Mouse (Mus musculus) E14TG2a.4 (cell line): ENCODE data around the gene Tnfsfm13.

Experiments used
- CTCF ChIP-seq: conservative IDR thresholded peaks from 2 replicates; pipeline ENCODE4 v1.5.1; 2014; ENCODE audit warnings: low read length
- NANOG ChIP-seq: IDR thresholded peaks from 2 replicates; pipeline ENCODE4 v1.6.1; 2014; ENCODE audit warnings: borderline replicate concordance, low read length, mixed read lengths
- POU5F1 ChIP-seq: IDR thresholded peaks from 2 replicates; pipeline ENCODE4 v1.6.1; 2014; ENCODE audit warnings: low read length, borderline replicate concordance

DNA sequence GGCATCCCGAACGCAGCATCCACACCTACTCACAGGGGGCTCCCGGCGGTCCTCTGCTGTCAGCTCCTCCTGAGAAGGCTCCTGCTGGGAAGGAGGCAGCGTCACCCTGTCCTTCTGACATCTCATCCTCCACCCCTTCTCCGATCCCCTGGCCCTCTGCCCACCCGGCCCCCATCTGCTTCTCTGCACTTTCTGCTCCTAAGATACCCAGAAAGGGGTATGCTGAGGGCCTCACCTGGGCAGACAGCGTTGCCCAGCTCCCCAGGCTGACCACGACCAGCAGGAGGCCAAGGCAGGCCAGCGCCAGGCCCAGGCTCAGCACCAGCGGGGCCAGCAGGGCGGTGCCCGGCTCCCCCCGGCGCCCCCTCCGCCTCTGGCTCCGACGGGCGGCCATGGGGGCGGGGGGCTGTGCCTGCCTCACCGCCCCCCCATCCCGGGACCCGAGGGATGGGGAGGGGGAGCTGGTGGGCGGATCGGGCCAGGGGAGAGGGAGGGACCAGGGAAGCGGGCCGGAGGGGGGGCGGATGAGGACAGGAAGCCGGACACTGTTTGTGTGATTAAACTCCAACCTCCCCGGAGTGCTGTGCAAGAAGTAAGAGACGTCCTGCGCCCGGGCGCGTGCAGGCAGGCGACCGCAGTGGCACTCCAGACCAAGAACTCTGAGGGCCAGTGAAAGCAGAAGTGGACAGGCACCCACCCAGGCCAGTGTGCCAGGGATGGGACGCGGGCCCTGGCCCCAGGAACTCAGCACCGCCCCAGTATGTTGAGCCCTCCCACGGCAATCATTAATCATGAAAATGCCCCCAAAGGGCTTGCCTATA lies at the start of gene Tnfsfm13, which contains the start of gene Tnfsf12:
- no peak for TF ChIP-seq CTCF
- TF ChIP-seq POU5F1 = no peak
- no peak for TF ChIP-seq NANOG
